Mouse (Mus musculus): ENCODE results near the gene 9330182L06Rik. TPM values are rescaled to one million over a fixed set of nuclear protein-coding genes. Genes with fewer than 3 reads are reported as not detected.

Gene 9330182L06Rik
- polyA plus RNA-seq, 1 experiment, result not detected

GRCm38 (mm10) chr5:9346510-9346909, 80.6 kb downstream of the 9330182L06Rik start:
- TF ChIP-seq GATA1 (IDR thresholded peaks at IDR 0.05; ENCODE audit: low read length), result no peak

GRCm38 (mm10) chr5:9352163-9352562, 86.2 kb downstream of the 9330182L06Rik start:
- no peak for TF ChIP-seq GATA1 (IDR thresholded peaks at IDR 0.05; ENCODE audit: low read length)

- TF ChIP-seq GATA1 (IDR thresholded peaks at IDR 0.05; ENCODE audit: low read length), result no peak
These were observed 86.7 kb downstream of the 9330182L06Rik start for GRCm38 (mm10) chr5:9352646-9353045.

- no peak for TF ChIP-seq GATA1 (IDR thresholded peaks at IDR 0.05; ENCODE audit: low read length)
These were observed 88.3 kb downstream of the 9330182L06Rik start for GRCm38 (mm10) chr5:9354257-9354656.

GRCm38 (mm10) chr5:9358076-9358475, 92.2 kb downstream of the 9330182L06Rik start:
- TF ChIP-seq GATA1 (IDR thresholded peaks at IDR 0.05; ENCODE audit: low read length), result no peak

- TF ChIP-seq GATA1 (IDR thresholded peaks at IDR 0.05; ENCODE audit: low read length), result no peak
These were observed 96.2 kb downstream of the 9330182L06Rik start for GRCm38 (mm10) chr5:9361982-9362661.

GRCm38 (mm10) chr5:9364937-9365336, 99.0 kb downstream of the 9330182L06Rik start:
- no peak for TF ChIP-seq GATA1 (IDR thresholded peaks at IDR 0.05; ENCODE audit: low read length)

- no peak for TF ChIP-seq GATA1 (IDR thresholded peaks at IDR 0.05; ENCODE audit: low read length)
These were observed 102.2 kb downstream of the 9330182L06Rik start for GRCm38 (mm10) chr5:9367920-9368692.

- TF ChIP-seq GATA1 (IDR thresholded peaks at IDR 0.05; ENCODE audit: low read length), result no peak
These were observed 105.2 kb downstream of the 9330182L06Rik start for GRCm38 (mm10) chr5:9371127-9371526.

GRCm38 (mm10) chr5:9373341-9373740, 107.4 kb downstream of the 9330182L06Rik start:
- no peak for TF ChIP-seq GATA1 (IDR thresholded peaks at IDR 0.05; ENCODE audit: low read length)

- no peak for TF ChIP-seq GATA1 (IDR thresholded peaks at IDR 0.05; ENCODE audit: low read length)
These were observed 124.0 kb downstream of the 9330182L06Rik start for GRCm38 (mm10) chr5:9389968-9390367.

GRCm38 (mm10) chr5:9391858-9392393, 126.0 kb downstream of the 9330182L06Rik start:
- TF ChIP-seq GATA1 (IDR thresholded peaks at IDR 0.05; ENCODE audit: low read length), result no peak

GRCm38 (mm10) chr5:9417098-9417497, 151.2 kb downstream of the 9330182L06Rik start:
- no peak for TF ChIP-seq GATA1 (IDR thresholded peaks at IDR 0.05; ENCODE audit: low read length)

- no peak for TF ChIP-seq GATA1 (IDR thresholded peaks at IDR 0.05; ENCODE audit: low read length)
These were observed 151.9 kb downstream of the 9330182L06Rik start for GRCm38 (mm10) chr5:9417802-9418201.

- no peak for TF ChIP-seq GATA1 (IDR thresholded peaks at IDR 0.05; ENCODE audit: low read length)
These were observed 154.0 kb downstream of the 9330182L06Rik start for GRCm38 (mm10) chr5:9419964-9420363.

GRCm38 (mm10) chr5:9424464-9424863, 158.5 kb downstream of the 9330182L06Rik start:
- no peak for TF ChIP-seq GATA1 (IDR thresholded peaks at IDR 0.05; ENCODE audit: low read length)

All from G1E-ER4 (cell line).